Mouse (Mus musculus) limb, embryonic 10.5 days (tissue): ENCODE data around the gene Rcl1. TPM values are rescaled to one million over a fixed set of nuclear protein-coding genes. Genes with fewer than 3 reads are reported as not detected.

Experiments used
- DNase-seq: peaks from one replicate; pipeline ENCODE4 v3.0.0-alpha.2; 2017; ENCODE audit warnings: low spot score
- H3K27ac ChIP-seq: fragments of 300-500 bp; sonication (generic); 2 replicates; pipeline ENCODE4 v1.5.1; 2016; ENCODE audit warnings: mild to moderate bottlenecking
- H3K27me3 ChIP-seq: fragments of 300-500 bp; sonication (generic); 2 replicates; pipeline ENCODE4 v1.6.1; 2016; ENCODE audit warnings: low read depth, mild to moderate bottlenecking; ENCODE audit not compliant: poor library complexity, severe bottlenecking
- H3K36me3 ChIP-seq: fragments of 300-500 bp; sonication (generic); 2 replicates; pipeline ENCODE4 v1.6.1; 2016; ENCODE audit warnings: mild to moderate bottlenecking, moderate library complexity
- H3K4me1 ChIP-seq: fragments of 300-500 bp; sonication (generic); 2 replicates; pipeline ENCODE4 v1.6.1; 2016
- H3K4me3 ChIP-seq: fragments of 300-500 bp; sonication (generic); 2 replicates; pipeline ENCODE4 v1.5.1; 2016; ENCODE audit warnings: mild to moderate bottlenecking, moderate library complexity
- H3K9me3 ChIP-seq: fragments of 300-500 bp; sonication (generic); replicated peaks from 2 replicates; pipeline ENCODE4 v1.6.1; 2016; ENCODE audit warnings: mild to moderate bottlenecking
- WGBS: fragments of 180-500 bp; shearing (Covaris S2); methylation state at CpG from one replicate; pipeline ENCODE4 v1.1.7; 2016; 5-methylcytosine and 5-hydroxymethylcytosine counted together
- polyA plus RNA-seq: library from polyadenylated mRNA; unstranded; fragments of >200 nt; fragmentation: Nextera tagmentation; extraction: Ambion mirVana; gene quantifications from 2 replicates; pipeline ENCODE4 v1.2.1, GENCODE M21; 2016

Rcl1 gene
- polyA plus RNA-seq, 1 experiment from 2014 or later, result 84.4 TPM

DNA sequence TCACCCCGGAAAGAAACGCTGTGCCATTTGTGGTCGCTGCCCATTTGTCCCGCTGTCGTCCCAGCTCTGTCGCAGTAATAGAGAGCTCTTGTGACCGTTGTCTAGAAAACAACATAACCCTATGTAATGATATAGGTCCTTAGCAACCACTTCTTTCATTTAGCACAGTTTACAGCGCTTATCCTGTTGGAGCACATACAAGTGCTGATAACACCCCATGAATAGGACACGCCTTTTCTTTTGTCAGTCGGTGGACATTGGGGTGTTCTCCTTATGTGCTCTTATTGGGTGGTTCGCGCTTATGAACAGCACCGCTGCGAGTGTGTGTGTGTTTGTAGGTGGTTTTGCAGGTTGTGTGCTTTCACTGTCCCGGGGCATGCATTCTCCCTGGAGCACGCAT is 39.8 kb downstream of the Rcl1 start:
- no peak for DNase-seq
- H3K36me3 ChIP-seq, result peaks cover 80% of the 10 kb centered on the region
- 96% methylated on average over 16 of the region's 16 CpGs for WGBS
- H3K27me3 ChIP-seq, result no peaks in the 10 kb centered on the region
- H3K9me3 ChIP-seq, result no peaks in the 10 kb centered on the region
- no peak overlapping the region for H3K27ac ChIP-seq
- no peaks in the 10 kb centered on the region for H3K4me1 ChIP-seq
- H3K4me3 ChIP-seq, result no peak overlapping the region

DNA sequence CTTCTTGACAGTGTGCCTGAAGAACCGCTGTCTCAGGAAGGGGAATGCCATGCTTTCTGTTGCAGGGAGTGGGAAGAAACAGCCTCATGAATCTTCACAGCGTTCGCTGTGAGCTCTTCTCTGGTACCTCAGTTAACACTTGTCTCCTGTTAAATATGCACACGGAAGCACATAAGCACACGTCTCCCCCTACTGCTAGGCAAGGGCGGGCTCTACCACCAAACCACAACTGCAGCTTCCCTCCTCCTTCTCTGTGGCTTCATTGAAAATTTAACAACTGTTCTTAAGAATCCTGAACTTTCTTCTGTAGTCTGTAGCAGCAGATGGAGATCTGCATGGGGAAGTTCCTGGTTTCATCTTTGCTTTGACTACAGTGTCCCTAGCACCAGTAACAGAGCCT is 41.1 kb downstream of the Rcl1 start:
- no peak for DNase-seq
- Histone ChIP-seq H3K36me3 (peaks cover 79% of the 10 kb centered on the region), H3K27ac (no peak overlapping the region), H3K4me3 (no peak overlapping the region), H3K27me3 (no peaks in the 10 kb centered on the region), H3K9me3 (no peaks in the 10 kb centered on the region), H3K4me1 (no peaks in the 10 kb centered on the region)
- 88% methylated on average over 6 of the region's 6 CpGs for WGBS

DNA sequence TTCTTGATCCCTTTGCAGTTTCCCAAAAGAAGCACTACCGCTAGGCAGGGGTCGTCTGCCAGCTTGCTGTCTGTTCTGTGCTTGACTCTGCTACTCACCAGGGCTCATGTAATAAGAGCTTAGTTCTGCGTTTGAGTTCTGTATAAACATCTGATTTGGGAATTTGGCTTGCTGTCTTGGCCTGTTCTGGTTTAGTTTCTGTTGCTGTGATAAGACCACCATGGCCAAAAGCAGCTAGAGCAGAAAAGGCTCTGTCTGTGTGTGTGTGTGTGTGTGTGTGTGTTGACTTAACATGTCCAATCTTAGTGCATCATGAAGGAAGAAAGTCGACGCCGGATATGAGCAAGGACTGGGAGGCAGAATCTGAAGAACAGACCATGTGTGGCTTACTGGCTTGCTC is 44.2 kb downstream of the Rcl1 start:
- peaks cover 18% of the 10 kb centered on the region for H3K4me1 ChIP-seq
- H3K27me3 ChIP-seq, result no peaks in the 10 kb centered on the region
- WGBS, result 95% methylated on average over 6 of the region's 6 CpGs
- H3K9me3 ChIP-seq, result no peaks in the 10 kb centered on the region
- no peak for DNase-seq
- H3K27ac ChIP-seq, result no peak overlapping the region
- H3K36me3 ChIP-seq, result peaks cover 49% of the 10 kb centered on the region
- no peak overlapping the region for H3K4me3 ChIP-seq

DNA sequence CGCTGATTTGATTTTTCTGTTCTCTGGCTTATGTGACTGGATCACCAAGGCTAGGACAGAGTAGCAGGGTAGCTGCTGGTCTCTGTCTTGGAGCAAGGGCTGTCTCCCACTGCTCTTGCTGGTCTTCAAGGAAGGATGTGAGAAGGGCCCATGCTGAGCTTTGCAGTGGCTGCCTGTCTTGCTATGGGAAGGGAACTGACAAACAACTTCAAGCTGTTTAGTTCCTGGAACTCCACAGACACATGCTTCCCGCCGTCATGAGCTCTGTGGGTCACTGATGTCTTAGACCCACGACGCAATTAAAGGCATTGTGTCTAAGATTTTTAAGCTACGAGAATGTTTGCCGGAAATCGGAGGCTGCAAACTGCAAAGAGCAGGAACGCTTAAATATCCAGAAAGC is 45.6 kb downstream of the Rcl1 start:
- Histone ChIP-seq H3K4me1 (peaks cover 18% of the 10 kb centered on the region), H3K27ac (no peak overlapping the region)
- 91% methylated on average over 9 of the region's 9 CpGs for WGBS

DNA sequence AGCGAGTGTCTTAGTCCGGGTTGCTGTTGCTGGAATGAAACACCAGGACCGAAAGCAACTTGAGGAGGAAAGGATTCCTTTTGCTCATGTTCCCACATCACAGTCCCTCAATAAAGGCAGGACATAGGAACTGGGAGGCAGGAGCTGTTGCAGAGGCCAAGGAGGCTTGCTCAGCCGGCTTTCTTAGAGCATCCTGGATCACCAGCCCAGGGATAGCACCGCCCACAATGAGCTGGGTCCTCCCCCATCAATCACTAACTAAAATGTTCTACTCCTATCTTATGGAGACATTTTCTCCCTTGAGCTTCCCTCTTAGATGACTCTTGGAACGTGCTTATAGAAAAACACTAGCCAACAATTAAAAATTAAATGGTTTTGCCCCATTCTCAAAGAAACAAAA is 48.4 kb downstream of the Rcl1 start:
- H3K36me3 ChIP-seq, result peaks cover 22% of the 10 kb centered on the region
- no peaks in the 10 kb centered on the region for H3K9me3 ChIP-seq
- DNase-seq, result no peak
- H3K4me1 ChIP-seq, result peaks cover 18% of the 10 kb centered on the region
- H3K27ac ChIP-seq, result no peak overlapping the region
- 63% methylated on average over 6 of the region's 6 CpGs for WGBS
- no peaks in the 10 kb centered on the region for H3K27me3 ChIP-seq
- no peak overlapping the region for H3K4me3 ChIP-seq

More for the DNA sequence above, 45.6 kb downstream of the Rcl1 start:
- no peak for DNase-seq
- H3K27me3 ChIP-seq, result no peaks in the 10 kb centered on the region
- peaks cover 45% of the 10 kb centered on the region for H3K36me3 ChIP-seq
- H3K9me3 ChIP-seq, result no peaks in the 10 kb centered on the region
- H3K4me3 ChIP-seq, result no peak overlapping the region

DNA sequence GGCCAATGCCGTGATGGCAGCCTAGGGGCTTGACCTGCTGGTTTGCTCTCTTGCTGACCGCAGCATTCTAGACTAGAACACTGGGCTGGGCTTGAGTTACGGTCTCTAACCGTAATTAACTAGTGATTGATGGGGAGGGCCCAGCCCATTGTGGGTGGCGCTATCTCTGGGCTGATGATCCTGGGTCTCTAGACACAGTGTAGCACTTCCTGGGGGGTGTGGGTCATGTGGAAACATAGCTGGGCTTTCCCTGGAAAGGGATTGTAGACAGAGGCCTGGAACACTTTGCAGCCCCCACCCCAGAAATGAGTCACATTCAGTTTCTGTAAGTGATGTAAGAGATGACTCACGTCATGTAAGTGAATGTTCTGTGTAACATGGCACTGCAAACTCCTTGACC is 48.9 kb downstream of the Rcl1 start:
- Histone ChIP-seq H3K4me1 (peaks cover 18% of the 10 kb centered on the region), H3K4me3 (no peak overlapping the region), H3K27me3 (no peaks in the 10 kb centered on the region), H3K9me3 (no peaks in the 10 kb centered on the region), H3K27ac (no peak overlapping the region), H3K36me3 (peaks cover 17% of the 10 kb centered on the region)
- DNase-seq, result no peak
- 34% methylated on average over 6 of the region's 6 CpGs for WGBS

DNA sequence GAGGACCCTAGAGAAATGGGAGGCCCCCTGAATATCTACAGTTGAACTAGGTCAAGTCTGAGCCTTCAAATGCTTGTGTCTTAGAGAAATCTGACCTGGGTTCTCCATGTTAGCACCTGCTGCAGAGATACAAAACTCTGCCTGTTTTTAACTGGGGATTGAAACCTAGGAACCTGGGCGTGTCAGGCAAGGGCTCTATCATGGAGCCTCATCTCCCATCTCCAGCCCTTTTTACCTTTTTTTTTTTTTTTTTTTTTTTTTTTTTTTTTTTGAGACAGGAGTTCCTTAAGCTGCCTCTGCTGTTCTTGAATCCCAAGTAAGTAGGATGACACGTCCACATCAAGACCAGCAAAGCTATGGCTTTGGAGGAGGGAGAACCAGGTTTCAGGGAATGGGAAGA is 50.3 kb downstream of the Rcl1 start:
- Histone ChIP-seq H3K27ac (no peak overlapping the region), H3K4me3 (no peak overlapping the region), H3K27me3 (no peaks in the 10 kb centered on the region), H3K4me1 (peaks cover 21% of the 10 kb centered on the region), H3K9me3 (no peaks in the 10 kb centered on the region), H3K36me3 (0 out of 2 replicates have a peak, but pooled peaks cover 3% of the 10 kb centered on the region)
- DNase-seq, result no peak
- 91% methylated on average over 2 of the region's 2 CpGs for WGBS

DNA sequence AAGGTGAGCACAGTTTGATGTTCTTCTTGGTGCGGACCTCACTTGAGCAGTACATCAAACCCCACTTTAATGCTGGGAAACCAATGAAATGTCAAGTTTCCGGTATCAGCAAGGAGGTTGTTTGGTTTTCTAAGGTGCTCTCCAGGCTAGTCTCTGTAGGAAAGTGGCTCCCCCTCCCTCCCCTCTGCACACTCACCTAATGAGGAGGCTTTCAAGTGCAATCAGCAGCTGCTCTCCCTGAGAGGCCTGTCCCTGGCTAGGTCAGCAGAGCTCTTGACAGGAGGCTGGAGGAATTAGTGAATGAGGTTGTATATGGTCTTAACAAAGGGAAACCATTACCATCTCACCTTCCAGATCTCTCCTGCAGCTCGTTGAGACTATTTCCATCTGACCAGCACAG is 54.4 kb downstream of the Rcl1 start:
- DNase-seq, result no peak
- Histone ChIP-seq H3K27ac (no peak overlapping the region), H3K4me3 (no peak overlapping the region), H3K9me3 (no peaks in the 10 kb centered on the region), H3K4me1 (peaks cover 3% of the 10 kb centered on the region; the same call in 1 of the 2 replicates), H3K27me3 (no peaks in the 10 kb centered on the region), H3K36me3 (no peaks in the 10 kb centered on the region)
- 61% methylated on average over 3 of the region's 3 CpGs for WGBS

DNA sequence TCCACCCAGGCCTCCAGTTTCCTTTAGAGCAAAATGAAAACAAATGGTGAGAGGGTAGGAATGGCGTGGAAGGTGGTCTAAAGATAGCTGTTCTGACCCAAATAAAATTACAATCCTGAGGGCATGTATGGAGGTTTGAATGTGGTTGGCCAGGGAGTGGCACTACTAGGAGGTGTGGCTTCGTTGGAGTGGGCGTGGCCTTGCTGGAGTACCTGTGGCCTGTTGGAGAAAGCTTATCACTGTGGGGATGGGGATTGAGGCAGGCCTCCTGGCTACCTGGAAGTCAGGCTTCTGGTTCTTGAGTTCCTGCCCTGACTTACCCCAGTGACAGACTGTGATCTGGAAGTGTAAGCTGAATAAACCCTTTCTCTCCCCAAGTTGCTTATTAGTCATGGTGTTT is 55.2 kb downstream of the Rcl1 start:
- Histone ChIP-seq H3K27ac (no peak overlapping the region), H3K9me3 (no peaks in the 10 kb centered on the region), H3K4me1 (peaks cover 3% of the 10 kb centered on the region; the same call in 1 of the 2 replicates), H3K4me3 (no peak overlapping the region), H3K36me3 (no peaks in the 10 kb centered on the region), H3K27me3 (no peaks in the 10 kb centered on the region)
- 51% methylated on average over 3 of the region's 3 CpGs for WGBS
- no peak for DNase-seq

DNA sequence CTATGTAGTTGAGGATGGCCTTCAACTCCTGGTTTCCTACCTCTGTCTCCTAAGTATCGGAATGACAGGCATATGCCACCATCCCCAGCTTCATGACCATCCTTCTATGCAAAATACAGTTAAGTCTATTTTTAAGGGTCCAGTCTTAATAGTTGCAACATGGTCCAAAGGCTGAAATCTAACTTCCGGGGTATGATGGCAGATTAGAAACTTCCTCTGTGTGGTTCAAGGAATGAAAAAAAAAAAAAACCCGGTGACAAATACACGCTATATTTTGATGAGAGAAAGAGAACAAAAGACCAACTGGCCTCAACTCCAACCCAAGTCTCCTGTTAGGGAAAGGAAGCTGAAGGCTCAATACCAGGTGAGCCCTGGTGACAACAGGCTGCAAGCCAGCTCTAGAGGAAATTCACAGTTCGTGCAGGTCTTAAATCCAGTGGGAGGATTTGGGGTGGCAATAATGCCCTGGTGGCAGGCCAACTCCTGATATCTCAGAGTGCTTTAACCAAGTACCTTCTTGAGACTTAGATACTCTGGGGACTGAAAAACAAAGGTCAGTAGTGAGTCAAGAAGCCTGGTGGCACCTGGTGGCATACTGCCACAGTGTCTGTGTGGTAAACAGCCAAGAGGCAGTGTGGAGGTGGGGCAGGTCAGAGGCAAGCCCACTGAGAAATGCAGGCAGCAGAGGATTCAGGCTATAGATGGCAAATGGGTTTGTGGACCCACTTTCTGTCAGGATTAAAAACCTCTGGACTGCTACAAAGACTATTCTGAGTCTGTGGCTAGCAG is 56.7 kb downstream of the Rcl1 start:
- H3K9me3 ChIP-seq, result no peaks in the 10 kb centered on the region
- WGBS, result 95% methylated on average over 5 of the region's 5 CpGs
- no peaks in the 10 kb centered on the region for H3K27me3 ChIP-seq
- H3K36me3 ChIP-seq, result no peaks in the 10 kb centered on the region
- no peak for DNase-seq
- no peak overlapping the region for H3K27ac ChIP-seq
- H3K4me1 ChIP-seq, result peaks cover 3% of the 10 kb centered on the region; the same call in 1 of the 2 replicates
- no peak overlapping the region for H3K4me3 ChIP-seq

DNA sequence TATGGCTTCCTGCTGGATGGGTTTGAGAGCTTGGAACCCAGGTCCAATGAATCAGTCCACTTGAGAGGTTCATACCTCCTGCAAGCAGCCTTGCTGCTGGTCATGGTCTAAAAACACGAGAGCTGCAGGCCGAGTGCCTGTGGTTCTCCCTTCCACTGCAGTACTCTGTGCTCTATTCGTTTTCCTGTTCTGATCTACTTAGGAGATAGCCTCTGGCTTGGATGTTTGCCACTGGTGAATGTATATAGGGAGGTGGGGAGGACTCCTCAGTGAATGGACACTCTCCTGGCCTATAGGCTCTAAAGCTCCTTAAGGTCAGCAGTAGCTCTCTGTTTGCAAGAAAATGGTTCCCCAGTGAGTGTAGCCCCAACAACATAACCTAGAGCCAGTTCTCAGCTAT is 57.3 kb downstream of the Rcl1 start:
- H3K27me3 ChIP-seq, result no peaks in the 10 kb centered on the region
- WGBS, result 81% methylated on average over 3 of the region's 3 CpGs
- H3K27ac ChIP-seq, result no peak overlapping the region
- DNase-seq, result no peak
- no peaks in the 10 kb centered on the region for H3K9me3 ChIP-seq
- peaks cover 3% of the 10 kb centered on the region; the same call in 1 of the 2 replicates for H3K4me1 ChIP-seq
- no peaks in the 10 kb centered on the region for H3K36me3 ChIP-seq
- no peak overlapping the region for H3K4me3 ChIP-seq

DNA sequence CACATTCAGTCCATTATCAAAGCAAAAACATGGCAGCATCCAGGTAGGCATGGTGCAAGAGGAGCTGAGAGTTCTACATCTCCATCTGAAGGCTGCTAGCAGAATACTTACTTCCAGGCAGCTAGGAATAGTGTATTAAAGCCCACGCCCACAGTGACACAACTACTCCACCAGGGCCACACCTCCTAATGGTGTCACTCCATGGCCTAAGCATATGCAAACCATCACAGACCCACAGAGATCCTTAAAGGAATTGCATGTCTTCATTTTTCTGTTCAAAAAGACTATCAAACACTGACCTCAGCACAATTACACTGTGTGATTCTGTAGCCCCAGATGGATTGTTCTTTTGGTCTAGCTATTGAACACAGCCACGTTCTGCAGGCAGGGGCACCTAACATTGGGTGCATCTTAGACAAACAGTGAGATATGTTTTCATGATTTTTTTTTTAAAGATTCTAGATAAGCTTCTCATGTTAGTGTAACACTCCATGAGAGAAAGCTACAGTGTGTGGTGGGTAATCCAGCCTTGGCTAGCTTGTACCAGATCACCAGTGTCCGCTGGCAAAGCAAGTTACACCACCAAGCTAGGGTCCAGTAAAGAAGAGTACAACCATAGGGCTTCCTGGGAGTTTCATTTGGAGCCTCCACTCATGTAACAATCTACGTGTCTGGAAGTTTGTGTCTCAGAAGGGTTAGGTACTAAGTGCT is 62.8 kb downstream of the Rcl1 start:
- WGBS, result 90% methylated on average over 4 of the region's 4 CpGs
- Histone ChIP-seq H3K9me3 (no peaks in the 10 kb centered on the region), H3K27me3 (no peaks in the 10 kb centered on the region), H3K27ac (no peak overlapping the region), H3K4me3 (no peak overlapping the region), H3K4me1 (no peaks in the 10 kb centered on the region), H3K36me3 (no peaks in the 10 kb centered on the region)
- no peak for DNase-seq

DNA sequence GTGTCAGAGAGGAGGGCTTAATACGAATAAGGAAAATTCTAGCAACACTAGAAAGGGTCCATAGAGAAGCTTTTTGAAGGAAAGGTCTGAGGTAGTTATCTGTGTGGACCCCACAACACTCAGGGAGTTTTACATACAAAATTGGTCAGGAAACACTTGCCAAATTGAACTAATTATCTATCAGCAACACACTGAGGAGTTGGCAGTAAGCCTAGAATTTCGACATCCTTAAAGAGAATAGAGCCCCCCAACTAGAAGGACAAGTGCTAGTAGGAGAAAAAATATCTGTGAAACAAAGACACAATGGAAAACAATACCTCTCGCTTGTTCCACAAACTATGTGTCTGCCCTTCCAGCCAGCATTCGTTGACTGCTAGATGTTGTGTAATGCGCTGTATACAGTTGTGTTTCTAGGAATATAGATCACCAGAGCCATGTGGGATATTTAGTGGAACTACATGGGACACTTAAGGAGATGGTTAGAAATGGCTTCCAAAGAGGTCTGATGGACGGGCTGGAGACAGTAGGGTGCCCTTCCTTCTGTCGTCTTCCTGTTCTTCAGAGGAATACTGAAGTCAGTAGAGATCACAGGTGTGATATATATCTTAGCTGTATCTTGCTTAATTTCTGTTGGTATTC is 63.5 kb downstream of the Rcl1 start:
- no peak for DNase-seq
- Histone ChIP-seq H3K9me3 (no peaks in the 10 kb centered on the region), H3K4me3 (no peak overlapping the region), H3K27me3 (no peaks in the 10 kb centered on the region), H3K4me1 (no peaks in the 10 kb centered on the region), H3K27ac (no peak overlapping the region), H3K36me3 (no peaks in the 10 kb centered on the region)
- 90% methylated on average over 7 of the region's 7 CpGs for WGBS
